Mouse (Mus musculus): ENCODE results near the gene Mfge8.

The Mfge8 gene

GRCm38 (mm10) chr7:79123465-79123864, 25.4 kb downstream of the Mfge8 start:
- no peak for DNase-seq

- no peak for DNase-seq
Measured at GRCm38 (mm10) chr7:79113848-79114247, 35.0 kb downstream of the Mfge8 start.

- DNase-seq, result no peak
Measured at GRCm38 (mm10) chr7:79096492-79096891, 52.4 kb downstream of the Mfge8 start.

- DNase-seq, result no peak
Measured at GRCm38 (mm10) chr7:79089111-79089510, 59.7 kb downstream of the Mfge8 start.

Measured in kidney, adult 11 months (tissue).